Mouse (Mus musculus) stomach, embryonic 15.5 days (tissue): ENCODE data around the gene Pygo1. TPM values are rescaled to one million over a fixed set of nuclear protein-coding genes. Genes with fewer than 3 reads are reported as not detected.
A peak's percentile ranks its signal among the peaks of the same experiment; 100 is the strongest.

ENCODE experiments used
- ATAC-seq: fragments of 200-750 bp; cut with Nextera tagmentation; 2 replicates; pipeline ENCODE4 v1.8.0; 2017; ENCODE audit warnings: low read depth, moderate number of reproducible peaks, moderate TSS enrichment; ENCODE audit not compliant: insufficient read depth, low FRiP score
- H3K27ac ChIP-seq: fragments of 300-500 bp; sonication (generic); 2 replicates; pipeline ENCODE4 v1.5.1; 2015; ENCODE audit warnings: mild to moderate bottlenecking, inconsistent platforms
- H3K27me3 ChIP-seq: fragments of 300-500 bp; sonication (generic); replicated peaks from 2 replicates; pipeline ENCODE4 v1.6.1; 2015; ENCODE audit warnings: inconsistent platforms
- H3K36me3 ChIP-seq: fragments of 300-500 bp; sonication (generic); 2 replicates; pipeline ENCODE4 v1.6.1; 2015; ENCODE audit warnings: inconsistent platforms
- H3K4me1 ChIP-seq: fragments of 300-500 bp; sonication (generic); 2 replicates; pipeline ENCODE4 v1.6.1; 2015; ENCODE audit warnings: inconsistent platforms
- H3K4me2 ChIP-seq: fragments of 300-500 bp; sonication (generic); 2 replicates; pipeline ENCODE4 v1.6.1; 2015; ENCODE audit warnings: mild to moderate bottlenecking, inconsistent platforms
- H3K4me3 ChIP-seq: fragments of 300-500 bp; sonication (generic); replicated peaks from 2 replicates; pipeline ENCODE4 v1.5.1; 2015; ENCODE audit warnings: inconsistent platforms
- H3K9ac ChIP-seq: fragments of 300-500 bp; sonication (generic); 2 replicates; pipeline ENCODE4 v1.6.1; 2015; ENCODE audit warnings: inconsistent platforms
- H3K9me3 ChIP-seq: fragments of 300-500 bp; sonication (generic); 2 replicates; pipeline ENCODE4 v1.6.1; 2016; ENCODE audit warnings: inconsistent platforms
- WGBS: fragments of 180-500 bp; shearing (Covaris S2); methylation state at CpG from one replicate; pipeline ENCODE4 v1.1.7; 2015; 5-methylcytosine and 5-hydroxymethylcytosine counted together
- polyA plus RNA-seq: library from polyadenylated mRNA; unstranded; fragments of >200 nt; fragmentation: Nextera tagmentation; extraction: Ambion mirVana; gene quantifications from 2 replicates; pipeline ENCODE4 v1.2.1, GENCODE M21; 2015

Gene Pygo1
- polyA plus RNA-seq, 1 experiment from 2014 or later = 3.5 TPM

- no peak for ATAC-seq
- Histone ChIP-seq H3K9me3 (no peaks in the 10 kb centered on the region), H3K27ac (no peak overlapping the region), H3K4me3 (no peak overlapping the region), H3K9ac (no peak overlapping the region), H3K4me1 (no peaks in the 10 kb centered on the region), H3K4me2 (no peak overlapping the region), H3K27me3 (no peaks in the 10 kb centered on the region), H3K36me3 (peaks cover 20% of the 10 kb centered on the region)
- WGBS = 88% methylated on average over 13 of the region's 13 CpGs
Observed at GRCm38 (mm10) chr9:72944286-72944685, 18.8 kb downstream of the Pygo1 start.

DNA sequence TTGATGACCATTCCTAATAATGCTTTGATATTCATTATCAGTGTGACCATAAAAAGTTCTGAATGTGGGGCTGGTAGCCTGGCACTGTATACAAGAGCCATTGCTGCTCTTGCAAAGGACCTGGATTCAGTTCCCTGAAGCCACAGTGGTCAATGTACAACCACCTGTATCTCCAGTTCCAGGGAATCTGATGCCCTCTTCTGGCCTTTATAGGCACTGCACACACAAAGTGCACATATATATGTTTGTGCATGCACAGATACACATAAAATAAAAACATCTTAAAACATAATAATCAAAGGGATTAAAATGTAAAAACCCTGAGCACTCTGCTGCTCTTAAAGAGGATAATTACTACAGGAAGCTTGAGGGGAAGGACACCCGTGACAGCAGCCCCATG, 21.6 kb downstream of the Pygo1 start:
- H3K4me1 ChIP-seq = no peaks in the 10 kb centered on the region
- no peaks in the 10 kb centered on the region for H3K27me3 ChIP-seq
- no peak overlapping the region for H3K4me3 ChIP-seq
- ATAC-seq = no peak
- H3K9me3 ChIP-seq = no peaks in the 10 kb centered on the region
- 83% methylated on average over 1 of the region's 1 CpGs for WGBS
- H3K4me2 ChIP-seq = no peak overlapping the region
- H3K9ac ChIP-seq = no peak overlapping the region
- peaks cover 20% of the 10 kb centered on the region for H3K36me3 ChIP-seq
- no peak overlapping the region for H3K27ac ChIP-seq

GRCm38 (mm10) chr9:72949572-72949971, 24.1 kb downstream of the Pygo1 start:
- peak; percentile 39; the same call in 1 of the 2 replicates for ATAC-seq
- Histone ChIP-seq H3K36me3 (peaks cover 20% of the 10 kb centered on the region), H3K9me3 (no peaks in the 10 kb centered on the region), H3K4me3 (no peak overlapping the region), H3K4me1 (no peaks in the 10 kb centered on the region), H3K4me2 (no peak overlapping the region), H3K27ac (no peak overlapping the region), H3K27me3 (no peaks in the 10 kb centered on the region), H3K9ac (no peak overlapping the region)
- 57% methylated on average over 7 of the region's 7 CpGs for WGBS

DNA sequence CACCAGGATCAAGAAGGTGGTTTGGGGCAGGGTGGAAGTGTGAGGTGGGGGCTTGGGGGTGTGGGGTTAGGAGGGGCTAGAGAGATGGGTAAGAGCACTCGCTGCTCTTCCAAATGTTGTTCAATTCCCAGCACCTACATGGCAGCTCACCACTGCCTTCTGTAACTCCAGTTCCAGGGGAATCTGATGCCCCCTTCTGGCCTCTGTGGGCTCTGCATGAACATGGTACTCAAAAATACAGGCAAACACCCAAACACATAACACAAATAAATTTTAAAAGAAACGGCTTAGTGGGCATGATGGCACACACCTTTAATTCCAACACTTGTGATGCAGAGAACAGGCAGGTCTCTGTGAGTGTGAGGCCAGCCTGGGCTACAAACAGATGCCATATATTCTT, 29.3 kb downstream of the Pygo1 start:
- Histone ChIP-seq H3K9me3 (no peaks in the 10 kb centered on the region), H3K4me2 (no peak overlapping the region), H3K27me3 (no peaks in the 10 kb centered on the region), H3K4me3 (no peak overlapping the region), H3K9ac (no peak overlapping the region), H3K27ac (no peak overlapping the region), H3K4me1 (peaks cover 2% of the 10 kb centered on the region; the same call in 1 of the 2 replicates), H3K36me3 (no peaks in the 10 kb centered on the region)
- WGBS = 45% methylated on average over 2 of the region's 2 CpGs
- ATAC-seq = no peak

GRCm38 (mm10) chr9:72955546-72955945, 30.1 kb downstream of the Pygo1 start:
- 19% methylated on average over 1 of the region's 1 CpGs for WGBS
- Histone ChIP-seq H3K36me3 (no peaks in the 10 kb centered on the region), H3K9ac (no peak overlapping the region), H3K4me2 (no peak overlapping the region), H3K4me3 (no peak overlapping the region), H3K27ac (no peak overlapping the region), H3K9me3 (no peaks in the 10 kb centered on the region), H3K27me3 (no peaks in the 10 kb centered on the region), H3K4me1 (peaks cover 2% of the 10 kb centered on the region; the same call in 1 of the 2 replicates)
- ATAC-seq = no peak

DNA sequence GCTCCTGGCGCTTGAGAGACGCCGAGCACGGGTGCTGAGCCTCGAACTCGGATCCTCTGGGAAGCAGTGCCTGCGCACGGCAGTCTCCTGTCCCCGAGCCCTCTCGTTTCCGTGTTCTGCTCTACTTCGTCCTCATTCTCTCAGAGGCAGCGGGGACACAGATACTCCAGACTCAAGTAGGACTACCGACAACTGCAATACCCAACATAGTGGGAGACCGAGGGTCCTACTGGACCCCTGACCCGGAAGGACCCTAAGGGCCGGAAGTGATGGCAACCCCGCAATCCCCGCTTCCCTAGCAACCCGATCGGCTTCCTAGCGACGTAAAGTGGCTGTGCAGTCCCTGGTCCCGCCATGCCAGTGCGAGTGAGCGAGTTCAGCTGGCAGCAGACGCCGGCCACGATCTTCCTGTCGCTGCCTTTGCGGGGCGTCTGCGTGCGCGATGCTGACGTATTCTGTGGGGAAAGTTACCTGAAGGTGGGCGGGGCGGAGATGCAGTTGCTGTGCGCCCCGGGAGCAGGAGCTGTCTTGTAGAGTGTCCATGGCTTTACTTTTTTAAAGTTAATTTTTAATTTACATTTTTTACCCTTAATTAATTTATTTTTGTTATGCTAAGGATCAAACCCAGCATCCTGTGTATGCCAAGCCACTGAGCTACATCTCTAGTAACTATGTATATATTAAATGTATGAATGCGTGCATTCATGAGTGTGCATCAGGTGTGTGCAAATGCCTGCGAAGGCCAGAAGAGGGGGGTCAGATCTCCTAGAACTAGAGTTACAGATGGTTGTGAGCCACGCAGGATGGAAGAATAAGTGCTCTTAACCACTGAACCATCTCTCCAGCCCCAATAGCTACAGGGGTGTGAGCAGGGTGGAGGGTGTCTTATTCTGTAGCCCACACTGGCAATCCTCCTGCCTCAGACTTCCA, 33.3 kb downstream of the Pygo1 start, which contains the start of the genes Dyx1c1 and Gm44503:
Gene Dyx1c1, plus strand, starts transcription at position 265 of the 930 bp plus-strand sequence.
Gene Gm44503, plus strand, starts transcription at position 332 of the 930 bp plus-strand sequence.
- Histone ChIP-seq H3K4me3 (peak within 1 kb of the TSS; percentile 68), H3K27me3 (no peaks in the 10 kb centered on the region), H3K27ac (peak within 1 kb of the TSS; percentile 42), H3K4me1 (peaks cover 2% of the 10 kb centered on the region; the same call in 1 of the 2 replicates), H3K36me3 (no peaks in the 10 kb centered on the region), H3K9ac (peak within 1 kb of the TSS; percentile 48), H3K9me3 (no peaks in the 10 kb centered on the region), H3K4me2 (peak within 1 kb of the TSS; percentile 80)
- 3% methylated on average over 43 of the region's 43 CpGs for WGBS
- peak; percentile 83 for ATAC-seq

- H3K4me2 ChIP-seq = no peak overlapping the region
- H3K27ac ChIP-seq = no peak overlapping the region
- ATAC-seq = no peak
- 70% methylated on average over 8 of the region's 8 CpGs for WGBS
- H3K9ac ChIP-seq = no peak overlapping the region
- H3K36me3 ChIP-seq = no peaks in the 10 kb centered on the region
- H3K9me3 ChIP-seq = no peaks in the 10 kb centered on the region
- peaks cover 2% of the 10 kb centered on the region; the same call in 1 of the 2 replicates for H3K4me1 ChIP-seq
- no peak overlapping the region for H3K4me3 ChIP-seq
- H3K27me3 ChIP-seq = no peaks in the 10 kb centered on the region
Observed at GRCm38 (mm10) chr9:72961346-72961745, 35.9 kb downstream of the Pygo1 start.

DNA sequence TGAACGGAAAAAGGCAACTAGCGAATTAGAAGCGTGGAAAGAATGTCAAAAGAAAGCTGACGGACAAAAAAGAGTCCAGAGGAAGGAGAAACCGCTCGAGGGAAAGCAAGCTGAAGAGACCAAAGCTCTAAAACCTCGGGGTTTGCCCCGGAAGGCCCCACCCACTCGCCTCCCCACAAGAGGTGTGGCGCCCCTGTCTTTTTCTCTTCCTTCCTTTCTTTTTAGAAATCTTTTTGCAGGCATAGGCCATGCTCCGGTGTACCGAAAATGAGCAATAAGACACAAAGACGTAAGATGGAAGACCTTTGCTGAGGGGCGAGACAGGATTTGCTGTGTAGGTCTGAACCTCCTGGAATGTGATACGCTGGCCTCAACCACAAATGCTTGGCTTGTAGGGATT, 36.5 kb downstream of the Pygo1 start:
- Histone ChIP-seq H3K4me1 (peaks cover 2% of the 10 kb centered on the region; the same call in 1 of the 2 replicates), H3K9ac (no peak overlapping the region), H3K4me2 (no peak overlapping the region), H3K27me3 (no peaks in the 10 kb centered on the region), H3K4me3 (no peak overlapping the region), H3K9me3 (no peaks in the 10 kb centered on the region), H3K27ac (no peak overlapping the region), H3K36me3 (no peaks in the 10 kb centered on the region)
- ATAC-seq = no peak
- 74% methylated on average over 15 of the region's 15 CpGs for WGBS

DNA sequence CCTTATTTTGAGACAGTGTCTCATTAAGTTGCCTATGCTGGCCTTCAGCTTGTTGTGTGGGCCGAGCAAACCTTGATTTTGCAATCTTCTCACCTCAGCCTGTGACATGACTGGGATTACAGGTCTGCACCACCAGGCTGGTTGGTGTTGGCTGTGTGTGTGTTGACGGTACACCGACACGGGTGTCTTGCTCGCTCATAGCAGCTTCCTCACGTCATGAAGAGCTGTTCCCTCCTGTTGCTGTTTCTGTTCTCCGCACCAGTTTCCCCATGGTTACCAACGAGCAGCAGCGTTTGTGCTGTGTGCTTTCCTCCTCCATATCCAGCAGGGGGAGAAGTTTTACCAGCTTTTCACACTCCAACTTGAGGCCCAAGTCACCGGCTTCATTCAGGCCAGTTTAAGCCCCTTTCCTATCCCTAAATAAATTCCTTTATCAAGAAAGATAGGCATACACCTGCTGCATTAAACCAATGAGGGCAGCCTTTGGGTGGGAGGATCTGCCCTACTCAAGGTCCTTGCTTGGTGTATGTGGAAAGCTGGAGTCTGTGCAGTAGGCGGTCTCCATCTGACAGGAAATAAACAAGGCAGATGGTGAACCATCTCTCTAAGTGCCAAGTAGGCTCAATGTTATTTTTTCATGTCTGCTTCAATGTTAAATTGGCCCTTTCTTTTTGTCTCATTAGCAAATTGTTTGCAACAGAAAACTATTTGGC, 43.1 kb downstream of the Pygo1 start:
- Histone ChIP-seq H3K4me3 (no peak overlapping the region), H3K27me3 (no peaks in the 10 kb centered on the region), H3K4me2 (no peak overlapping the region), H3K4me1 (no peaks in the 10 kb centered on the region), H3K9ac (no peak overlapping the region), H3K9me3 (no peaks in the 10 kb centered on the region), H3K36me3 (no peaks in the 10 kb centered on the region), H3K27ac (no peak overlapping the region)
- ATAC-seq = peak; percentile 53; the same call in 1 of the 2 replicates
- WGBS = 28% methylated on average over 11 of the region's 11 CpGs

DNA sequence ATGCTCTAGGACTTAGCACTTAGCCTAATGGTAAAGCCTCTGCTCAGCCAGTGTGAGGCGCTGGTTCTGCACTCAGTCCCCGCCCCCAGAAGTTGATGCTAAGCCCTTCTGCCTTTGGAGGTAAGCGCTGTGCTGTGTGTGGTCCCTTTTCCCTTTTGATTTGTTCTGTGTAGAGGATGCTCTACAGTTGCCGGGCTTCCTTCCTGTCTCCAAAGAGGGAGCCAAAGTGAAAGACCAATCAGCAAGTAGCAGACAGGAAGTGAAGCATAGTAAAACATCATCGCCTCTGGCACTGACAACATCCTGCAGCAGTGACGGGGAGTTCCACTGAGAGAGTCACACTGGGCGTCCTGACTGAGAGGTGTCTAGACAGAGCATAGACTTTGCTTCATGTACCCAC, 44.4 kb downstream of the Pygo1 start:
- no peaks in the 10 kb centered on the region for H3K9me3 ChIP-seq
- WGBS = 73% methylated on average over 7 of the region's 7 CpGs
- no peaks in the 10 kb centered on the region for H3K36me3 ChIP-seq
- no peak overlapping the region for H3K4me3 ChIP-seq
- H3K9ac ChIP-seq = no peak overlapping the region
- no peaks in the 10 kb centered on the region for H3K27me3 ChIP-seq
- ATAC-seq = no peak
- no peak overlapping the region for H3K4me2 ChIP-seq
- H3K27ac ChIP-seq = no peak overlapping the region
- H3K4me1 ChIP-seq = no peaks in the 10 kb centered on the region

DNA sequence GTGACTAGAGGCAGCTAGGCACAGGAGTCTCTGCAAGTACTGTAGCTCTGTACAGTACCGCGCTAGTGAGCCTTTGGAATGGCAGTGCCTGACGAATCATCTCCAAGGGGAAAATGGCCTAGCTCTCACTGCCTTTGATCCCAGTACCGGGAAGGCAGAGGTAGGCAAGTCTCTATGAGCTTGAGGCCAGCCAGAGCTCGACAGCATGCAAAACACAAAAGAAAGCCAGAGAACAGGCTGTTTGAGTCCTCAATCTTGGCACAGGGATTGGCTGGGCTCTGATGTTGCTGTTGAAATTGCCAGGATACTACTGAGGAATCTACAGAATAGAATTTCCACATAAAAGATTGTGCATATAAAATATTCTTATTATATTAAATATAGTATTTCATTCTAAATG, 47.0 kb downstream of the Pygo1 start:
- Histone ChIP-seq H3K4me3 (no peak overlapping the region), H3K27ac (no peak overlapping the region), H3K36me3 (no peaks in the 10 kb centered on the region), H3K4me1 (no peaks in the 10 kb centered on the region), H3K9me3 (no peaks in the 10 kb centered on the region), H3K9ac (no peak overlapping the region), H3K4me2 (no peak overlapping the region), H3K27me3 (no peaks in the 10 kb centered on the region)
- no peak for ATAC-seq
- WGBS = 84% methylated on average over 5 of the region's 5 CpGs

- ATAC-seq = no peak
- H3K9me3 ChIP-seq = no peaks in the 10 kb centered on the region
Observed at GRCm38 (mm10) chr9:72972984-72973383, 47.5 kb downstream of the Pygo1 start.

More at GRCm38 (mm10) chr9:72972984-72973383, 47.5 kb downstream of the Pygo1 start:
- no peak overlapping the region for H3K4me3 ChIP-seq
- no peaks in the 10 kb centered on the region for H3K27me3 ChIP-seq
- H3K9ac ChIP-seq = no peak overlapping the region
- no peak overlapping the region for H3K27ac ChIP-seq
- no peak overlapping the region for H3K4me2 ChIP-seq
- H3K4me1 ChIP-seq = no peaks in the 10 kb centered on the region
- no peaks in the 10 kb centered on the region for H3K36me3 ChIP-seq
